Mouse (Mus musculus): Measurements from ENCODE around the gene Pdzk1ip1. TPM values are rescaled to one million over a fixed set of nuclear protein-coding genes. Genes with fewer than 3 reads are reported as not detected.
A peak's percentile ranks its signal among the peaks of the same experiment; 100 is the strongest.

Gene Pdzk1ip1
- polyA plus RNA-seq, 1 experiment from 2014 or later, result 69.2 TPM

GRCm38 (mm10) chr4:115095671-115096434, 7.3 kb downstream of the Pdzk1ip1 start:
- Histone ChIP-seq H3K9me3 (replicated peaks) (no peaks in the 10 kb centered on the region), H3K27ac (replicated peaks) (no peak overlapping the region), H3K9ac (no peak overlapping the region), H3K36me3 (no peaks in the 10 kb centered on the region), H3K4me1 (peaks cover 15% of the 10 kb centered on the region), H3K4me3 (replicated peaks) (peak overlapping the region; percentile 35), H3K4me2 (replicated peaks) (peak overlapping the region; percentile 77), H3K27me3 (peaks cover 50% of the 10 kb centered on the region)
- ATAC-seq (ENCODE audit: insufficient number of reproducible peaks, low FRiP score, low TSS enrichment, low read depth), result peak; percentile 21; the same call in 1 of the 2 replicates
- WGBS, result 2% methylated on average over 31 of the region's 31 CpGs

- H3K9ac ChIP-seq, result no peak overlapping the region
- peak overlapping the region; percentile 35; the same call in 1 of the 2 replicates for H3K4me3 ChIP-seq (replicated peaks)
- no peak for ATAC-seq (ENCODE audit: insufficient number of reproducible peaks, low FRiP score, low TSS enrichment, low read depth)
- H3K9me3 ChIP-seq (replicated peaks), result no peaks in the 10 kb centered on the region
- WGBS, result 11% methylated on average over 11 of the region's 11 CpGs
- H3K27me3 ChIP-seq, result peaks cover 52% of the 10 kb centered on the region
- no peak overlapping the region for H3K27ac ChIP-seq (replicated peaks)
- H3K4me1 ChIP-seq, result peaks cover 15% of the 10 kb centered on the region
- H3K4me2 ChIP-seq (replicated peaks), result peak overlapping the region; percentile 77
- H3K36me3 ChIP-seq, result no peaks in the 10 kb centered on the region
Observed at GRCm38 (mm10) chr4:115096435-115097145, 8.1 kb downstream of the Pdzk1ip1 start.

- no peak for ATAC-seq (ENCODE audit: insufficient number of reproducible peaks, low FRiP score, low TSS enrichment, low read depth)
- no peak overlapping the region for H3K9ac ChIP-seq
Observed at GRCm38 (mm10) chr4:115097146-115097496, 8.6 kb downstream of the Pdzk1ip1 start.

GRCm38 (mm10) chr4:115101682-115102081, 13.2 kb downstream of the Pdzk1ip1 start:
- peaks cover 3% of the 10 kb centered on the region; the same call in 1 of the 2 replicates for H3K4me1 ChIP-seq

More at GRCm38 (mm10) chr4:115097146-115097496, 8.6 kb downstream of the Pdzk1ip1 start:
- Histone ChIP-seq H3K4me1 (peaks cover 15% of the 10 kb centered on the region), H3K4me2 (replicated peaks) (peak overlapping the region; percentile 33), H3K9me3 (replicated peaks) (no peaks in the 10 kb centered on the region), H3K27me3 (peaks cover 52% of the 10 kb centered on the region), H3K36me3 (no peaks in the 10 kb centered on the region), H3K4me3 (replicated peaks) (peak overlapping the region; percentile 2; the same call in 1 of the 2 replicates), H3K27ac (replicated peaks) (no peak overlapping the region)
- under 1% methylated on average over 6 of the region's 6 CpGs for WGBS

GRCm38 (mm10) chr4:115103510-115103909, 15.0 kb downstream of the Pdzk1ip1 start:
- Histone ChIP-seq H3K4me1 (no peaks in the 10 kb centered on the region), H3K4me3 (replicated peaks) (no peak overlapping the region), H3K27me3 (peaks cover 12% of the 10 kb centered on the region; the same call in 1 of the 2 replicates), H3K9me3 (replicated peaks) (no peaks in the 10 kb centered on the region), H3K27ac (replicated peaks) (no peak overlapping the region), H3K4me2 (replicated peaks) (no peak overlapping the region), H3K9ac (no peak overlapping the region), H3K36me3 (no peaks in the 10 kb centered on the region)
- no peak for ATAC-seq (ENCODE audit: insufficient number of reproducible peaks, low FRiP score, low TSS enrichment, low read depth)
- WGBS, result 44% methylated on average over 4 of the region's 4 CpGs

More at GRCm38 (mm10) chr4:115101682-115102081, 13.2 kb downstream of the Pdzk1ip1 start:
- Histone ChIP-seq H3K9me3 (replicated peaks) (no peaks in the 10 kb centered on the region), H3K27ac (replicated peaks) (no peak overlapping the region), H3K9ac (no peak overlapping the region), H3K4me2 (replicated peaks) (0 out of 2 replicates have a peak overlapping the region, but pooled peaks have one; percentile 8), H3K4me3 (replicated peaks) (no peak overlapping the region), H3K36me3 (no peaks in the 10 kb centered on the region), H3K27me3 (peaks cover 28% of the 10 kb centered on the region)
- no peak for ATAC-seq (ENCODE audit: insufficient number of reproducible peaks, low FRiP score, low TSS enrichment, low read depth)
- WGBS, result 34% methylated on average over 6 of the region's 6 CpGs

- no peaks in the 10 kb centered on the region for H3K4me1 ChIP-seq
Observed at GRCm38 (mm10) chr4:115111167-115111566, 22.7 kb downstream of the Pdzk1ip1 start.

DNA sequence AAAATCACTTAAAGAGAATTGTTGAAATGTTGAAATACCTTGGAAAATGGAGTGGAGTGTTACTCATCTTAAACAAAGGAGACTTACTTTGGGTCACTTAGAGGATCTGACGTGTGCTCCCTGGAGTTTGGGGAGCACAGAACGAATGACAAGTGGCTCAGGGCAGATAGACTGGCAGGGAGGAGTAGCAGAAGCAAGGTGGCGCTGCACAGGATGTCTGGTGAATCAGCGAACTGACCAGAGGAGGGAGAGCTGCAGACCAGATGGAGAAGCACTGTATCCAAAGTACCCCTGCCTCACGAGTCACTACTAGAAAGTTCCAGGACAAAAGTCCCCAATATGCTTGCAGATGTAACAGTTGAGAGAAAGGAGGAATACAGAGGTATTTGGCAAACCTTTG, 24.8 kb downstream of the Pdzk1ip1 start:
- Histone ChIP-seq H3K4me3 (replicated peaks) (no peak overlapping the region), H3K4me2 (replicated peaks) (no peak overlapping the region), H3K9ac (no peak overlapping the region), H3K36me3 (no peaks in the 10 kb centered on the region), H3K9me3 (replicated peaks) (no peaks in the 10 kb centered on the region), H3K27ac (replicated peaks) (no peak overlapping the region), H3K27me3 (no peaks in the 10 kb centered on the region), H3K4me1 (no peaks in the 10 kb centered on the region)
- no peak for ATAC-seq (ENCODE audit: insufficient number of reproducible peaks, low FRiP score, low TSS enrichment, low read depth)
- WGBS, result 17% methylated on average over 5 of the region's 5 CpGs

More at GRCm38 (mm10) chr4:115111167-115111566, 22.7 kb downstream of the Pdzk1ip1 start:
- Histone ChIP-seq H3K4me3 (replicated peaks) (no peak overlapping the region), H3K27ac (replicated peaks) (no peak overlapping the region), H3K36me3 (no peaks in the 10 kb centered on the region), H3K27me3 (no peaks in the 10 kb centered on the region), H3K9ac (no peak overlapping the region), H3K4me2 (replicated peaks) (no peak overlapping the region), H3K9me3 (replicated peaks) (no peaks in the 10 kb centered on the region)
- WGBS, result 71% methylated on average over 2 of the region's 2 CpGs
- no peak for ATAC-seq (ENCODE audit: insufficient number of reproducible peaks, low FRiP score, low TSS enrichment, low read depth)

- no peaks in the 10 kb centered on the region for H3K9me3 ChIP-seq (replicated peaks)
- H3K36me3 ChIP-seq, result no peaks in the 10 kb centered on the region
- no peak overlapping the region for H3K4me3 ChIP-seq (replicated peaks)
- H3K27me3 ChIP-seq, result no peaks in the 10 kb centered on the region
- H3K9ac ChIP-seq, result no peak overlapping the region
- no peak for ATAC-seq (ENCODE audit: insufficient number of reproducible peaks, low FRiP score, low TSS enrichment, low read depth)
- WGBS, result 83% methylated on average over 3 of the region's 3 CpGs
- no peaks in the 10 kb centered on the region for H3K4me1 ChIP-seq
- no peak overlapping the region for H3K4me2 ChIP-seq (replicated peaks)
- no peak overlapping the region for H3K27ac ChIP-seq (replicated peaks)
Observed at GRCm38 (mm10) chr4:115119642-115120041, 31.1 kb downstream of the Pdzk1ip1 start.

GRCm38 (mm10) chr4:115121162-115121561, 32.7 kb downstream of the Pdzk1ip1 start:
- Histone ChIP-seq H3K4me2 (replicated peaks) (no peak overlapping the region), H3K36me3 (no peaks in the 10 kb centered on the region), H3K27ac (replicated peaks) (no peak overlapping the region), H3K27me3 (no peaks in the 10 kb centered on the region), H3K9me3 (replicated peaks) (no peaks in the 10 kb centered on the region), H3K9ac (no peak overlapping the region), H3K4me3 (replicated peaks) (no peak overlapping the region), H3K4me1 (no peaks in the 10 kb centered on the region)
- ATAC-seq (ENCODE audit: insufficient number of reproducible peaks, low FRiP score, low TSS enrichment, low read depth), result no peak
- WGBS, result 78% methylated on average over 2 of the region's 2 CpGs

- WGBS, result 77% methylated on average over 5 of the region's 5 CpGs
- Histone ChIP-seq H3K9me3 (replicated peaks) (no peaks in the 10 kb centered on the region), H3K4me1 (no peaks in the 10 kb centered on the region), H3K27me3 (no peaks in the 10 kb centered on the region), H3K4me2 (replicated peaks) (no peak overlapping the region), H3K27ac (replicated peaks) (no peak overlapping the region), H3K4me3 (replicated peaks) (no peak overlapping the region), H3K9ac (no peak overlapping the region), H3K36me3 (no peaks in the 10 kb centered on the region)
- no peak for ATAC-seq (ENCODE audit: insufficient number of reproducible peaks, low FRiP score, low TSS enrichment, low read depth)
Observed at GRCm38 (mm10) chr4:115121608-115122007, 33.1 kb downstream of the Pdzk1ip1 start.

DNA sequence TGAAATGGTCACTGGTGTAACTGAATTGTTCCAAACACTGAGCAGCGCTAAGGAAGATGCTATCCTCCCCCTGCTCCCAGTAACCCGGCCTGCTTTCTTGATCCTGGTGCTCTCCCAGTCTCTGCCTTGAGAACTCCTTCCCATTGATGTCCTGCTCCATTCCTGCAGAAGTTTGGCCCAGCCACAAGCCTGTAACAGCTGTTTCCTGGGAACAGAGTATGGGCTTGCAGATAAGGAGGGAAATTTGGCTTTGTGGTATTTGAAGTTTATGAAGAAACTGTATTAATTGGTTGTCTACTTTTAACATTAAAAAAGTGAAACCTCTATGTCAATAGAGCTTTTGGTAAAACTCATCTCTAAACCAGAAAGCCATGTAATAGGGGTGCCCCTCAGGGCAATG, 35.0 kb downstream of the Pdzk1ip1 start:
- Histone ChIP-seq H3K27me3 (no peaks in the 10 kb centered on the region), H3K36me3 (no peaks in the 10 kb centered on the region), H3K4me1 (no peaks in the 10 kb centered on the region), H3K4me3 (replicated peaks) (no peak overlapping the region), H3K4me2 (replicated peaks) (no peak overlapping the region), H3K27ac (replicated peaks) (no peak overlapping the region), H3K9ac (no peak overlapping the region), H3K9me3 (replicated peaks) (no peaks in the 10 kb centered on the region)
- WGBS, result 57% methylated on average over 2 of the region's 2 CpGs
- ATAC-seq (ENCODE audit: insufficient number of reproducible peaks, low FRiP score, low TSS enrichment, low read depth), result no peak

Data from embryonic facial prominence, embryonic 15.5 days (tissue).